Mouse (Mus musculus) C2C12 (cell line): ENCODE data around the gene Sv2b. TPM values are rescaled to one million over a fixed set of nuclear protein-coding genes. Genes with fewer than 3 reads are reported as not detected.

Source experiments
- H3K27me3 ChIP-seq: one replicate; pipeline ENCODE4 v1.6.1; 2011; ENCODE audit not compliant: control insufficient read depth, insufficient read depth, insufficient read length
- H3K36me3 ChIP-seq: one replicate; pipeline ENCODE4 v1.6.1; 2011; ENCODE audit not compliant: control insufficient read depth, insufficient read depth
- H3K4me3 ChIP-seq: one replicate; pipeline ENCODE4 v1.5.1; 2011; ENCODE audit warnings: mild to moderate bottlenecking, control low read depth; ENCODE audit not compliant: poor library complexity, insufficient read depth, severe bottlenecking
- H3K79me2 ChIP-seq: one replicate; pipeline ENCODE4 v1.6.1; 2011; ENCODE audit not compliant: control insufficient read depth, insufficient read depth
- H3K79me3 ChIP-seq: one replicate; pipeline ENCODE4 v1.6.1; 2011; ENCODE audit warnings: low read depth, control low read depth
- H3ac ChIP-seq: one replicate; pipeline ENCODE3; 2011; ENCODE audit warnings: low read depth; ENCODE audit not compliant: control insufficient read depth, insufficient read length
- CEBPB ChIP-seq: IDR thresholded peaks from one replicate; pipeline ENCODE4 v1.6.1; 2011; ENCODE audit warnings: low read depth, mild to moderate bottlenecking, control low read depth, moderate library complexity
- CTCF ChIP-seq: IDR thresholded peaks from one replicate; pipeline ENCODE4 v1.5.1; 2011; ENCODE audit not compliant: control insufficient read depth, insufficient read depth, insufficient read length
- FOSL1 ChIP-seq: IDR thresholded peaks from one replicate; pipeline ENCODE4 v1.8.0; 2011; ENCODE audit warnings: mild to moderate bottlenecking, low read length; ENCODE audit not compliant: poor library complexity, insufficient read depth, severe bottlenecking
- MAX ChIP-seq: IDR thresholded peaks from one replicate; pipeline ENCODE4 v1.6.1; 2011; ENCODE audit warnings: mild to moderate bottlenecking, control low read depth
- MYOD1 ChIP-seq: IDR thresholded peaks from one replicate; pipeline ENCODE4 v1.6.1; 2011; ENCODE audit warnings: low read depth; ENCODE audit not compliant: control insufficient read depth, insufficient read length
- MYOG ChIP-seq: IDR thresholded peaks from one replicate; pipeline ENCODE4 v1.6.1; 2011; ENCODE audit not compliant: control insufficient read depth, insufficient read length; ENCODE audit errors: extremely low read depth
- USF1 ChIP-seq: IDR thresholded peaks from one replicate; pipeline ENCODE4 v1.6.1; 2011; ENCODE audit warnings: low read depth, mild to moderate bottlenecking, control low read depth, moderate library complexity
- polyA plus RNA-seq: library from polyadenylated mRNA; unstranded; fragments of >200 nt; fragmentation: generic; extraction: Trizol; gene quantifications from one replicate; pipeline ENCODE4 v1.2.1, GENCODE M21; 2012; ENCODE audit warnings: missing spikeins

The Sv2b gene
- polyA plus RNA-seq, 1 experiment, result 0.02 TPM

GRCm38 (mm10) chr7:75147174-75147573, 161.9 kb downstream of the Sv2b start:
- Histone ChIP-seq H3K4me3 (no peak overlapping the region), H3K27me3 (no peaks in the 10 kb centered on the region), H3K79me2 (no peaks in the 10 kb centered on the region), H3K79me3 (no peaks in the 10 kb centered on the region), H3K36me3 (no peaks in the 10 kb centered on the region), H3ac (no peak overlapping the region)
- TF ChIP-seq CTCF (no peak), MYOG (no peak)

DNA sequence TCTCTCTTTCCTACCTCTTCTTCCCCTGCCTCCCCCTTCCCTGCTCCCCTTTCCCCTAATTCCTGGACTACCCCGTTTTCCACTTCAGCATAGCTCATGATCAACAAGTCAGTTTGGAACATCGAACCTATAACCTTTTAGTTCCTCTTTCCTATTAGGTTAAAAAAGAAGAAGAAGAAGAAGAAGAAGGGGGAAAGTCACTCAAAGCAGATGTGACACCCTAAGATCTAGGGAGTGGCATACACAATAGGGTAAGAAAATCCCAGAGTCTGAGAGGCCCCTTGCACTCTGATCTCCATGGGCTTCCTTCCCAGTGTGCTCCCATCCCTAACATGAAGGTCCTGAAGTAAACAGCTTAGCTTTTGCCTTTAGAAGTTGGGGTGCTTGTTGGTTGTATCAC, 166.3 kb downstream of the Sv2b start:
- no peaks in the 10 kb centered on the region for H3K27me3 ChIP-seq
- H3K4me3 ChIP-seq, result no peak overlapping the region
- no peak overlapping the region for H3ac ChIP-seq
- H3K79me3 ChIP-seq, result no peaks in the 10 kb centered on the region
- no peaks in the 10 kb centered on the region for H3K79me2 ChIP-seq
- TF ChIP-seq MYOG, result no peak
- no peak for TF ChIP-seq FOSL1
- TF ChIP-seq MAX, result no peak
- TF ChIP-seq MYOD1, result no peak
- TF ChIP-seq USF1, result no peak
- TF ChIP-seq CEBPB, result no peak
- TF ChIP-seq CTCF, result no peak
- no peaks in the 10 kb centered on the region for H3K36me3 ChIP-seq

DNA sequence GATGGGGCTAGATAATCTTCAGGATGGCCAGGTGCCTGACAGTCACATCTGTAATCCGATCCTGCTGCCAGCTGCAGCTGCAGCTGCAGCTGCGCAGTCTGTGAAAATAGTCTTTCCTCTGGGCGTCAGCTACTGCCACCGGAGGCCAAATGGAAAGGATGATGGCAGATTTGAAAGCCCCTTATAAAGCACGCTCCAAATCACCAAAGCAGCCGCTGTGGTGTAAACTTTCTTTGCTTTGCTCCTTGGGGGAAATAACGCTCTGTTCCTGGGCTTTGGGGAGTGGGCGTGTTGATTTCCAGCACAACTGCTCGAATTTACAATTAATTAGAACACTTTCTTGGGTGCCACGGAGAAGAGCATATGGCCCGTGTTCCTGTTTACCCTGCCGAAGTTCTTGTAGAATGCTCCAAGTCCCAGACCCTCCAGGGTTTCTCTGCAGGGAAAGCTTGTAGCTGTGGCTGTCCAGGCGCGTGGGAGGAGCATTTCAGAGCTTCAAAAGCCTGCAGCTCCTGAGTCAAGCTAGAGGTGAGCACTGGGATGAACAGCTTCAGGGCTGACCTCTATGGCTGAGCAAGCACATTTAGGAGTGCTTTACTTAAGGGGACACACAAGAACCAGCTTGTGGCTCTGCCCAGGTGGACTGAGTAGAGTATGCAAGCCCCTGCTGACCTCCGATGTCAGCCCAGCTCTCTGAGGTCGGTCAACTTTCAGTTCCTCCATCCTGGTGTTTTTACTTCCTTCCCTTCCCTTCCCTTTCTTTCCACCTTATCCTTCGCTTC, 167.0 kb downstream of the Sv2b start:
- no peaks in the 10 kb centered on the region for H3K27me3 ChIP-seq
- H3K79me3 ChIP-seq, result no peaks in the 10 kb centered on the region
- no peaks in the 10 kb centered on the region for H3K36me3 ChIP-seq
- no peaks in the 10 kb centered on the region for H3K79me2 ChIP-seq
- H3K4me3 ChIP-seq, result no peak overlapping the region
- peak; percentile 50 for TF ChIP-seq MYOD1
- TF ChIP-seq MAX, result no peak
- H3ac ChIP-seq, result no peak overlapping the region

DNA sequence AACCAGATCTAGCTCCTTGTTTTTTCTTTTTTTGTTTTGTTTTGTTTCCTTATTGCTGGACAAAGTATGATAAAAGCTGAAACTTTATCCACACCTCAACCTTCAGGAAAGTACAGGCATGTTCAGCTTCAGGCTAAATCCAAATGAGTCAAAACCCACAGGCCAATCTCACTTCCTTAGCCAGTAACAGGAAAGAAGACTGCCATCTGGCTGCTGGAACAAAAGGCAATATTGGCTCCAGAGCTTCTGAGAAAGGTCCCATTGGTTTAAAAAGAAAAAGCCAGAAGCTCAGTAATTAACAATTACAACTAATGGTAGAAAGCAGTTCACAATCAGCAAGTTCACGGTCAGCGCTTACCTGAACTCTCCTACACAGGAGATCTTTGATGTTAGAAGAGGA, 169.8 kb downstream of the Sv2b start:
- Histone ChIP-seq H3K79me3 (no peaks in the 10 kb centered on the region), H3ac (no peak overlapping the region), H3K4me3 (no peak overlapping the region), H3K36me3 (no peaks in the 10 kb centered on the region), H3K79me2 (no peaks in the 10 kb centered on the region), H3K27me3 (no peaks in the 10 kb centered on the region)
- TF ChIP-seq CEBPB, result no peak
- no peak for TF ChIP-seq CTCF
- no peak for TF ChIP-seq MYOG
- TF ChIP-seq FOSL1, result no peak
- TF ChIP-seq MYOD1, result no peak
- no peak for TF ChIP-seq USF1
- TF ChIP-seq MAX, result no peak

GRCm38 (mm10) chr7:75134710-75135617, 174.1 kb downstream of the Sv2b start:
- H3K79me3 ChIP-seq, result no peaks in the 10 kb centered on the region
- H3ac ChIP-seq, result no peak overlapping the region
- H3K4me3 ChIP-seq, result no peak overlapping the region
- no peaks in the 10 kb centered on the region for H3K36me3 ChIP-seq
- no peaks in the 10 kb centered on the region for H3K79me2 ChIP-seq
- no peak for TF ChIP-seq USF1
- peak; percentile 9 for TF ChIP-seq CTCF
- H3K27me3 ChIP-seq, result no peaks in the 10 kb centered on the region

DNA sequence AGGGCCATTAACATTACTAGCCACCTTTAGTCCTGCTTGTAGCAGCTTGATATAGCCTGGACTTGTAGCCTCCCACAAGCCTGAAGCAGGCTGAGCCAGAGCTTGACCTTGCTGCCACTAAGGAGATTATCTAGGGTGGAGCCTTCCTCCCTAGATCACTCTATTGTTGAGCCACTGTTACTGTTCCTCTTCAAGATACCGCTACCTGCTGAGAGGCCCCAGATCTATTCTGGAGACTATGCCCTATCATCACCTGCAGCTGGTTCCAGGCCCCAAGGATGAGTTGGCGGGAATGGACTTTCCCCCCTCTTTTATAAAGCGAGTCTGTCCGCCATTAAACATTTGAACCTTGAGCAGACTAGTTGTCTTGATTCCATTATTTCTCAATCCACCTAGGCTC, 181.0 kb downstream of the Sv2b start:
- Histone ChIP-seq H3K79me2 (no peaks in the 10 kb centered on the region), H3ac (no peak overlapping the region), H3K4me3 (no peak overlapping the region), H3K36me3 (no peaks in the 10 kb centered on the region), H3K27me3 (no peaks in the 10 kb centered on the region), H3K79me3 (no peaks in the 10 kb centered on the region)
- no peak for TF ChIP-seq FOSL1
- no peak for TF ChIP-seq USF1
- no peak for TF ChIP-seq CEBPB
- no peak for TF ChIP-seq CTCF
- TF ChIP-seq MYOD1, result no peak
- no peak for TF ChIP-seq MAX
- TF ChIP-seq MYOG, result no peak
